Mouse (Mus musculus) adrenal gland, postnatal 36 days (tissue): ENCODE data around the gene Nr1h2. TPM values are rescaled to one million over a fixed set of nuclear protein-coding genes. Genes with fewer than 3 reads are reported as not detected.

ENCODE experiments used
- DNase-seq, 2 experiments: peaks; one replicate each; pipeline ENCODE4 v3.0.0; 2021; ENCODE audit warnings: mixed read lengths in 1 of 2
- long read RNA-seq, 2 experiments: library from polyadenylated mRNA; stranded (forward); transcript quantifications; one replicate each; pipeline ENCODE4 v2.0.0; 2021; ENCODE audit warnings: borderline sequencing depth in 2 of 2
- total RNA-seq, 2 experiments: library from RNA; stranded (reverse); gene quantifications; 2 replicates each; pipeline ENCODE4 v1.2.3; 2021

The Nr1h2 gene
- 100 to 1,000 TPM in 1 of 2 experiments, 10 to 100 TPM in 1; 98.5 to 113 TPM for total RNA-seq
- long read RNA-seq, experiment 1, transcript Nr1h2-201 (10 exons, 1,999 nt), result major isoform, 36 of 175 reads
- long read RNA-seq, experiment 1, transcript Nr1h2-203 (10 exons, 1,988 nt), result minor isoform, 29 of 175 reads
- long read RNA-seq, experiment 1, transcript Nr1h2-202 (10 exons, 1,948 nt), result minor isoform, 14 of 175 reads
- long read RNA-seq, experiment 1, partial matches to known transcripts, result 54 of 175 reads
- long read RNA-seq, experiment 1, other reads (novel, unspliced or antisense), result 37 of 175 reads
- long read RNA-seq, experiment 2, transcript Nr1h2-203 (10 exons, 1,988 nt), result minor isoform, 10 of 57 reads
- long read RNA-seq, experiment 2, transcript Nr1h2-201 (10 exons, 1,999 nt), result major isoform, 24 of 57 reads
- long read RNA-seq, experiment 2, partial matches to known transcripts, result 6 of 57 reads
- long read RNA-seq, experiment 2, other reads (novel, unspliced or antisense), result 15 of 57 reads

DNA sequence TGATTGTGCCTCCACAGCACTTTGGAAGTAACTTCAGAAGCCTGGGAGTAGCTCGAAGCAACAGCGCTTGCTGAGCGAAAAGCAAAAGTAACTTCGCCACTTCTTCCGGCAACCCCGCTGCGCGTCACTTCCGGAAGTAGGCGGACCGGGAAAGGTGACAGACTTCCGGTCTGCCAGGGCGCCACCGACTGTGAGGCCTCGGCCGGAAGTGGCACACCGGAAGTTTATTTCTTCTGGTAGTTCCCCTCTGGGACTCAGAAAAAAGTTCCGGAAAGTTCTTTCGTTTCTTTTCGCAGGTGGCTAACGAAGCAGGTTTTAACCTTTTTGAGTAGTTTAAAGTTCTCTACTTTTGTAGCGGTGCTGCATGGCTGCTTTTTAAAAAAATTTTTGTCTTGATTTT lies at the start of gene Nr1h2:
Gene Nr1h2 (minus strand): TSS at position 126 of the 400 bp plus-strand sequence.
- DNase-seq, result peak; percentile 97

DNA sequence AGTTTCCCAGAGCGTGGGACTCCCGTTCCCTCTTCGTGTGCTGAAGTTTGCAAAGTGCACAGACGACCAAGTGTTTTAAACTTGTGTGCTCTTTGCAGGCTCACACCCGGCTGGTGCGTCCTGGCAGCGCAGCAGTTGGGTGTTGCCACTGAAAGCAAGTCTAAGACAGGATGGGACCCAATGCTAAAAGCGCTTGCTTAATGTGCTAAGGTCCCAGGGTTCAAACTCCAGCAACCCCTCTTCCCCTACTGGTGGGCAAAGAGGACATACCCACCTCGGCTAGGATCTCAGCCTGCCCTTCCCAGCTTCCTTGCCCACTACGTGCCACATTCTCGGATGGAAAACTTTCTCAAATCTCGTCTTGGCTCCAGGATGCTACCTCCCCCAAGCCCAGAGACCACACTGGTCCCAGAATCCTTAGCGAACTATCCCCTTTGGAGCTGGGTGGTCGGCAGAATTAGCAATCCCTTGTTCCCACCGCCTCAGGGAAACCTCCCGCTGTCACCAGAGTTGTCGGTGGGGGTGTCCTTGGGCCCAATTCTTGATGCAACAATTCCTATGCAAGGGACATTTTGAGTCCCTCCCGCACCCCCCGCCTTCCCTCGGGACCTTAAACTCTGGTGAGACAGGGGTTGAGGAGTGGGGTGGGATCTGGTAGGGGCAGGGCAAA lies 49.6 kb upstream of the Nr1h2 start:
- no peak for DNase-seq

DNA sequence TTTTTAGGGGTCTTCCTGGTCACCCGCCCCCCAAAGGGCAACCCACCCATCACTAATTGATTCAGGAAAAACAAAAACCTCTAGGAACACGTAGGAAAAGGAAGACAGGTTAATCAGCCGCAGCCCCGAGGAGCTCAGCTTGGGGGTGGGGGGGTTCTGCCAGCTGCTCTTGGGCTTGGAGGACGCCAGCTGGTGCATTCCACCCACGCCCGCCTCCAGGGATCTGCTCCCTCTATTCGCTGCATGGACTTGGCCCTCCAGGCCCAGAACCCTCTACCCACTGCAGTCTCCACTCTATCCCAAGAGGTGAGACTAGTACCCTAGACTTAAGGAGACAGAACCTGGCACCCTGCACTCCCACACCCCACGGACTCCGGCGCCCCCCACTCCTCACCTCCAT lies 48.7 kb upstream of the Nr1h2 start:
- DNase-seq, result no peak

DNA sequence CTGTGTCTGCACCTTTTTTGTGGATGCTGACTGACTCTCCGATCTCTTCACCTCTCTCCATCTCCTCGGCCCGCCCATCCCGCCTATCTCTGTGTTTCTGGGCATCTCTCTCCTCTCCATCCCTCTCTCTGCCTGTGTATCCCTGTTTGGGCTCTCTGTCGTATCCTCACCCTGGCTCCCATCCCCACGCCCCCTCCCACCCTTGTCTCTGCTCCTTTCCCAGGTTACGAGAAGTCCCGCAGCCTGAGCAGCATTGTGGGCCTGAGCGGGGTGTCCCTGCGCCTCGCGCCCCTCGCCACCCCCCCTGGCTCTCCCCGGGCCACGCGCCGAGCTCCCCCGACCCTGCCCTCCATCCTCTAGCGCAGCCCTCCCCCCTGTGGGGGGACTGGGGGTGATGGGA lies 47.9 kb upstream of the Nr1h2 start:
- DNase-seq, result no peak

DNA sequence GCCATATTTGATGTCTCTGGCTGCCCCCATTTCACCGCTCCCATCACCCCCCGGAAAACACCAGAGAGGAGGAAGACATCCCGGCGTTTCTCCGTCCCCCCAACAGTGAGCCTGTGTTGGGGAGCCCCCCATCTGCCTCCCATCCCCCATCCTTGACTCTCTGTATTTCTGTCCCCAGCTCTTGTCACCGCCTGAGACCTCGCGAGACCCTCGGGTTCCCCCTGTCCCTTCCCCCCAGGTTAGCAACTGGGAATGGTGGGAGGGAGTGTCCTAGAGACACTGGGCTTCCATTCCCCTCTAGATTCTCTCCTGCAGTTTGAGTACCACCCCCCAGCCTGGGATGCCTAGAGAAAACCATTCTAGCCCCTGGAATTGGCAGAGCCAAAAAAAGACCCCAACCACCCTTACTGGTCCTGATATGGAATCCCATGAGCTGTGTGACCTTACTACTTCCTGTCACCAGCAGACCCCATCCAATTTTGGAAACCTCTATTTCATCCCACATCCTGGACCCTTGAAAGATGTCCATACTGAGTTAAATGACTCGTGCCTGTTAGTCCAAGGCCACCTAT lies 47.0 kb upstream of the Nr1h2 start:
- no peak for DNase-seq

DNA sequence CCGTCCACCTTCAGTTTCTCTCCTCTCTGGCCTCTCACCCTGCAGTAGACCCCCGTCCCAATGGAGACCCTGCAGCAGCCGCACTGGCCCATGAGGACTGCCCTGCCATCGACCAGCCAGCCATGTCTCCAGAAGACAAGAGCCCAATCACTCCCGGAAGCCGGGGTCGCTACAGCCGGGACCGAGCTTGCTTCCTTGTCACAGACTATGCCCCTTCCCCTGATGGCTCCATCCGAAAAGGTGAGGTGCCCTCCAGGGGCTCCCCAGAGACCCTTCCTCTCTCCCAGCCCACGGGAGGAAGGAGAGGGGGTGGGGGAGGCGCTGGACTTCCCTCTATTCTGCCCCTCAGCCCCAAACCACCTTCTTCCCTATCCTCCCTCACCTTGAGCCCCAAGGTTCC lies 44.6 kb upstream of the Nr1h2 start:
- no peak for DNase-seq

DNA sequence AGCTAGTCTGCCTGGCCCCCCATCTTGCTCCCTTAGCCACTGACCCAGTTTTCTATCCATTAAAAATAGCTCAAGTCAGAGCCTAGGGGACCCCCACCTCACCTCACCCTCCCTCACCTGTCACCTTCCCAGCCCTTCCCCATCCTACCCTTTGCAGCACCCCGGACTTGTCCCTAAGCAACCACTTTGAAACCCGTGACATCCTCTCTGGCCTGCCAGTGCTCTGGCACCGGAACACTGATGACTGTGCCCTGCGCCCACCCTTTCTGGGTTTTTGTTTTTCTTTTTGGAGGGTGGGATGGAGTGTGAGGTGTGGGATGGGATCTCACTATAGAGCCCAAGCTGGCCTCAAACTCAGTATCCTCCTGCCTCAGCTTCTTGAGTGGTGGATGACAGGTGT lies 43.9 kb upstream of the Nr1h2 start:
- DNase-seq, result no peak

DNA sequence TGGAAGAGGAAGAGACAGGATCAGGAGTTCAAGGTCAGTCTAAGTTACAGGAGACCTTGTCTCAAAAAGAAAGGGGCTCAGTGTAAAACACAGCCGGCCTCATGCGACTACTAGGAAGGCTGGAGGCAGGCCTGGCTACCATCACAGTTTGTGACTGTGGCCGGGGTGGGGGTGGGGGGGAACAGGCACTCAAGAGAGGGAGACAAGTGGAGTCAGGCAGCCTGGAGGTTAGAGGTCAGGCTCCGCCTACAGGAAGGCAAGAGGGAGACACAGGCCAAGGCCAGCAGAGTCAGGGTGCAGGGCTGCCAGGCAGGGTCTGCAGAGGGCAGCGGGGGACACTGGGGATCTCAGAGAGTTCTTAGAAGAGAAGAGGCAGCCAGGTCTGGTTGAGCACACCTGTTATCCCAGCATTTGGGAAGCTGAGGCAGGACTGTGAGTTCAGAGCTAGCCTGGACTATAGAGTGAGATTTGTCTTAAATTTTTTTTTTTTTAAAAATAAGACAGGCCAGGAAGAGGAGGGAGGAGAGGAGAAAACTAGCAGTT lies 43.3 kb upstream of the Nr1h2 start:
- DNase-seq, result no peak

DNA sequence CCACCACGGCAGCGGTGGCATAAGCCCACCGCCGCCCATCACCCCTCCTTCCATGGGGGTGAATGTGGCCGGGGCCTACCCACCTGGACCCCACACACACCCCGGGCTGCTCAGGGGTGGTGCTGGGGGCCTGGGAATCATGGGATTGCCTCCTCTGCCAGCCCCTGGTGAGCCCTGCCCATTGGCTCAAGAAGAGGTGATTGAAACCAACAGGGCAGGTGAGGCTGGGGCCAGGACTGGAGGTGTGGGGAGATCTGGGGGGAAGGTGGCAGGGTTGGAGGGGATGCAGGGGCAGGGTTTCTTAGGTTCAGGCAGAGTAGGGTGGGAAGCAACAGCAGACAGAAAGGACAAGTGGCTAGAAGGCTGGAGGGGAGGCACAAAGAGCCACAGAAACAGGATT lies 42.3 kb upstream of the Nr1h2 start:
- no peak for DNase-seq

DNA sequence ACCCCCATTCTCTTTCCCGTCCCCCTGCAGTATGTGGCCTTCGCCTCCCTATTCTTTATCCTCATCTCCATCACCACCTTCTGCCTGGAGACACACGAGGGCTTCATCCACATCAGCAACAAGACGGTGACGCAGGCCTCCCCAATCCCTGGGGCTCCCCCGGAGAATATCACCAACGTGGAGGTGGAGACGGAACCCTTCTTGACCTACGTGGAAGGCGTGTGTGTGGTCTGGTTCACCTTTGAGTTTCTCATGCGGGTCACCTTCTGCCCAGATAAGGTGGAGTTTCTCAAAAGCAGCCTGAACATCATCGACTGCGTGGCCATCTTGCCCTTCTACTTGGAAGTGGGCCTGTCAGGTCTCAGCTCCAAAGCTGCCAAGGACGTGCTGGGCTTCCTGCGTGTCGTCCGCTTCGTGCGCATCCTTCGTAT lies 41.4 kb upstream of the Nr1h2 start:
- DNase-seq, result no peak

DNA sequence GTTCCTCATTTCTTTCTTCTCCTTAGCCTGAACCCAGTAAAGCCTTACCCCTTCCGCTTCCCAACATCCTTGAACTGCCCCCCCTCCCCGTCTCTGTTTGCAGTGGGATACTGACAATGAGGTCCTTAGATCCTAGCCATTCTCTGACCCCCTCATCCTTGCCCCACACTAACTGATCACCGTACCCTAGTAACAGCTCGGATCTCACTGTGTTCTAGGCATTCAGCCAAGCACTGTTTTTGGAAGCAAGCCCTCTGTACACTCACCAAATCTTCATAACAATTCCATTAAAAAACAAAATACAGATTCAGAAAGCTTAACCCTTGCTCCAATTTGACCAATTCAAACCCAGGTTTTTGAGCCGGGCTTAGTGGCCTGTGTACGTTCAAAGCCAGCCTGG lies 40.5 kb upstream of the Nr1h2 start:
- DNase-seq, result peak in 1 of 2 experiments; percentile 26

DNA sequence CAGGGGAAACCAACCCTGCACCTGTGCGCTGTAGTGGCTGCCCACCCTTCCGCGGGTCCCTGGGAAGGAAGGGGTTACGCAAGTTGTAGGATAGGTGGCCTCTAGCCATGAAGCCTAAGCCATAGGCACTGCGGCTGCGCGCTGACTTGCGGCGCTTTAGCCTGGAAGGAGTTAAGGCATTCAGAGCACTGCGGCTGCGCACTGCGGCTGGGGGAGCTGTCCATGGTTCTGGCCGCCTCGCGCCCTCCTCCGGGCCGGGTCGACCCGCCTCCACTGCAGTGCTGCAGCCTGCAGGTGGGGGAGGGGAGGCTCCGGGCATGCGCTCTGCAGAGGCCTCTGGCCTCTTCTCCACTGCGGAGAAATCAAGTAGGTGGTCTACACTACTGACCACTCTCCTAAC lies 40.0 kb upstream of the Nr1h2 start:
- peak; percentile 86 to 90 for DNase-seq

DNA sequence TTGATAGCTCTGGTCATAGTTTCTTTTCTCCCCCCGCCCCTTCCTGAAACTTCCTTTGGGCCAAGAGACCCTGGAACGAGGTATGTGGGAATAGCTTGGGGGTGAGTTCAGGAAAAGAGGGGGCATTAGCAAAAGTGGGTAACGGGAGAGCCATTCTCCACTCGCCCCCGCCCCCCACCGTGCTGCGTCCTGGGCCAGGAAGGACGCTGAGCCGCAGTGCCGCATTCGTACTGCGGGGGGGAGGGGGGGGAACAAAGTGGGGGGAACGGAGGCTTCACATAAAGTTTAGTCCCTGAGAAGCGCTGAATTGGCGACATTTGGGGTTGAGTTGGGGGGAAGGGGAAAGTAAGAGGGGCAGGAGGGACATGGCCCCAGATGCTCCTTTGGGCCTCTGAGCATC lies 39.3 kb upstream of the Nr1h2 start:
- no peak for DNase-seq

DNA sequence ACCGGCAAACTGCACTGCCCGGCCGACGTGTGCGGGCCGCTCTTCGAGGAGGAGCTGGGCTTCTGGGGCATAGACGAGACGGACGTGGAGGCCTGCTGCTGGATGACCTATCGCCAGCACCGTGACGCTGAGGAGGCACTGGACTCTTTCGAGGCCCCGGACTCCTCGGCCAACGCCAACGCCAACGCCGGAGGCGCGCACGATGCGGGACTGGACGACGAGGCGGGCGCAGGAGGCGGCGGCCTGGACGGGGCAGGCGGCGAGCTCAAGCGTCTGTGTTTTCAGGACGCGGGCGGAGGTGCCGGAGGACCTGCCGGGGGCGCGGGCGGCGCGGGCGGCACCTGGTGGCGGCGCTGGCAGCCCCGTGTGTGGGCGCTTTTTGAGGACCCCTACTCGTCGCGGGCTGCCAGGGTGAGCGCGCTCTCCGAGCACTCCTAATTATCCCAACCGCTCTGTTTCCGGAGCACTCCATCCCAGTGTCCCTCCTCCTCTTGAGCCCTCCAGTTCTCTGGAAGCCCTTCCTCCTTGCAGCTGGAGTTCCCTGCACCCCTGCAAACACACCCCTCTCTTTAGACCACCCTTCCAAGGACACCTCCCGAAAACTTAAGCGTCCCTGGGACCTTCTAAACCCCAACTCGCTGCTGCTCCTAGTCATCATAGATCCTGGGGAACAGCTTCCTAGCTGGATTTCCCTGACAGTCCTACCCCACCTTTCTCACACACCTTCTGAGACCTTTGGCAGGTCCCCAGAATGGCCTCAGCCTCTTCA lies 37.8 kb upstream of the Nr1h2 start:
- peak; percentile 10 to 29 for DNase-seq

DNA sequence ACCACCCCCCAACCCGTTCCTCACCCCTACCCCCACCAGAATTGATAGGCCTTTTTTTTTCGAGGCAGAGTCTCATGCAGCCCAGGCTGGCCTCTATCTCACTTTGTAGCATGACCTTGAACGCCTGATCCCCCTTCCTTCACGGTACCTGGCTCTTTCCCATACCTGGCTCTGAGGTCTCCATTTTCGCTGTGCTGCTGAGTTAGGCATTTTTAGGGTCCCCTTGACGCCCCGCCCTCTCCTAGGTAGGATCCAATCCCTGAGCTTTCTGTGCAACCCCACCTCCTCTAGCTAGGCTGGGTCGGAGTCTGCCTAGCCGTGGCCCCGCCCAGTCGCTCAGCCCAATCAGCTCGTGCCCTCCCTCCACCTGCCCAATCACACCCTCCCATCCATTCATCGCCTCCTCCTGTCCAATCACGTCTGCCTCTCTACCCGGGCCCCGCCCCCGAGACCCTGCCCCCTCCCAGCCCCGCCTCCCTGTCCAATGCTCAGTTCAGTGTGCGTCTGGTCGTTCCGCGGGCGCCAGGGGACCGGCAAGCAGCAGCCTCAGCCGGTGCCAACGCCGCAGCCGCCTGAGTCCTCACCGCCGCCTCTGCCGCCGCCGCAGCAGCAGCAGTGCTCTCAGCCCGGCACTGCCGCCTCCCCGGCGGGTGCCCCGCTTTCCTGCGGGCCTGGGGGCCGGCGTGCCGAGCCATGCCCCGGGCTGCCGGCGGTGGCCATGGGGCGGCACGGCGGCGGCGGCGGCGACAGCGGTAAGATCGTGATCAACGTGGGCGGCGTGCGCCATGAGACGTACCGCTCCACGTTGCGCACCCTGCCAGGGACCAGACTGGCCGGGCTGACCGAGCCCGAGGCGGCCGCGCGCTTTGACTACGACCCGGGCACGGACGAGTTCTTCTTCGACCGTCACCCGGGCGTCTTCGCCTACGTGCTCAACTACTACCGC lies 36.9 kb upstream of the Nr1h2 start, which contains the start of gene Kcnc3:
Gene Kcnc3 (plus strand): TSS at position 263 of the 946 bp plus-strand sequence.
- DNase-seq, result peak; percentile 89 to 93

DNA sequence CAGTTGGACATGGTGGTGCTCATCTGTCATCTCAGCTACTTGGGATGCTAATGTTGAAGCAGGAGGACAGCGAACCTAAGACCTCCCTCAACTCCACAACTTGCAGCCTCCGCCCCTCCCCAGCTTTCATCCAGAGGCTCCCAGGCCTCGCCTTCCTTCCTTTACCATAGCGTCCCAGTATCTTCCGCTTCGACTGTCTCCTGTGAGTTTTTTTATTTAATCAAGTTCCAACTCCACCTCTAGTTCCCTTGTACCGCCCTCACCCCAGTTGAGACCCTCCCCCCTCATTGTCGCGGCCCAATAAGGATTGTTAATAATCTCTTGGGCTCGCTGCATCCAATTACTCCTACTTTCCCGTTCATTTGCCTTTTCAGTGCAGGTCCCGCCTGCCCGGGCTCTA lies 36.2 kb upstream of the Nr1h2 start:
- DNase-seq, result no peak

DNA sequence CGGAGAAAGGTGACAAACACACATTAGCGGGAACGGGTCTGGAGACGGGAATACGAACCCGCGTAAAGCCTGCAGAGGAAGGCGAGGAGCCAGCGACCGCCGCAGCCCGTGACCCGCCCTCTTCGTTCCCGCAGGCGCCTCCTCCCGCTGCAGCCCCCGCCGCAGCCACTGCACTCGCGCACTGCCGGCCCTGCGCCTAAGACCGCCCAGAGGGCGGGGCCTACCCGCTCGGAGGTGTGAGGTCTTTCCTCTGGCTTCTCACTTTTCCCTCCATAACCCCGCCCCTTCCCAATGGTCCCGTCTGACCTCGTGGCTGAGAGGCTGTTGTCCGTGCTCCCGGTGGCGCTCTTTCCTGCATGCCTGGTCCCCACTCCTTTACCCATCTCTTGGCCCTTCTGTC lies 35.4 kb upstream of the Nr1h2 start:
- peak; percentile 77 to 79 for DNase-seq

DNA sequence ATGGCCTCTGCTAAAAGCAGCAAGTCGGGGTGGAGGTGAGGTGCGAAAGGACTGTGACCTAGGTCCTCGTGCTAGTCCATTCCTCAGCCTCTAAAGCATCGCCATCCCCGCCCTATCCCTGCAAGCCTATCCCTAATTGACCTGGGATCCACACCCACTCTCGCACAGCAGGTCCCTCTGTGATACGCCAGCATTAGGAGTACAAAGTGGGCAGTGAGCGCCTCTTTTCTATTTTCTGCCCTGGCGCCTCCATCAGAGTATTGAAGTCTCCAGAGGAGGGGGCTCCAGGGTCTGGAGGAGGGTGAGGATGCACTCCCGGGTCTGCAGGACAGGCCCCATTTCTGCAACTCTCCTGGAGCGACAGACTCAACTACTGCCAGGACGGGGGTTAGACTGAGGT lies 34.6 kb upstream of the Nr1h2 start:
- DNase-seq, result no peak

DNA sequence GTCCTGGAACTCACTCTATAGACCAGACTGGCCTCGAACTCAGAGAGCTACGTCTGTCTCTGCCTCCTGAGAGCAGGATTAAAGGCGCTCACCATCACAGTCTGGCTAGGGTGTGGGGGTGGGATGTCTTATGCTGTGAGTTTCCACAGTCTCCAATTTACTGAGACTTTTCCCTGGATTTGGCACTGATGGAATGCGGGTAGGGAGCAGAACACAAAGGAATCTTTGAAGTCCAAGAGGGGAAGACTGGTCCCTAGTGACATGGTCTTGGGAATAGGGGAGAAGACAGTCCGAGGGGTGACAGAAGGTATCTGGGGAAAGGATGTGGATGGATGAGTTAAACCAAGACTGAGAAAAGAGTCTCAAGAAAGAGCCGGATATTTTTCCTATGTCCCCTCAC lies 33.9 kb upstream of the Nr1h2 start:
- DNase-seq, result no peak

DNA sequence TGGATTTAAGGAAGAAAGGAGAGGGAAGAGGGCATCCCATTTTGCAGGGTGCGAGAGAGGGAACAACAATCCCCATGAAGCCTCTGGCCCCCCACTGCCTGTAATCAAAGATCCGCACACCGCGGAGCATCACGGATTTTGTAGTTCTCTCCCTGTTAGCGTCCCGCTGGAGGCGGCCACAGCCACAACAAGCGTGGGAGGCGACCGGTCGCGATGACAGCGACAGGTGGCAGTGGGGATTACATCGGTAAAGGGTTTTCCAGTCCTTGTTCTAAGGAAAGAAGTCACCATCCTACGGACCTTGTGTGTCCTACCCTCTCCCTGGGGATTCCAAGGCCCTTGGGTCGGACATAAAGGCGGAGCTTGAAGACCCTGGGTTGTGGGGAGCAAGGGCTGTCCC lies 33.2 kb upstream of the Nr1h2 start:
- DNase-seq, result peak; percentile 61 to 65

DNA sequence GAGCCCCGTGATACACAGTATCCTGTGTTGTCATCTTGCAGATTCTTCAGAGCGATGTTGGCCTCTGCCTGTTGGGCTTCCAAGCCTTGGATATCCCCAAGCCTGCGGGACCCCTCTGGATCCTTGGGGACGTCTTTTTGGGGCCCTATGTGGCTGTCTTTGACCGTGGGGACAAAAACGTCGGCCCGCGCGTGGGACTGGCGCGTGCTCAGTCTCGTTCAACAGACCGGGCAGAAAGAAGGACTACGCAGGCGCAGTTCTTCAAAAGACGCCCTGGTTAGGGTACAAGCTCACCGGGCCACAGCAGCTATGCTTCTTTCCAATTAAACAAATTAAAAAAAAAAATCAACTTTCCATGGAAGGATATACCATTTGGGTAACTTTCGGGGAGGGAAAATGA lies 32.8 kb upstream of the Nr1h2 start:
- peak in 1 of 2 experiments; percentile 21 for DNase-seq
